Mouse (Mus musculus): ENCODE data around the gene Tinf2.
A peak's percentile ranks its signal among the peaks of the same experiment; 100 is the strongest.

The Tinf2 gene

GRCm38 (mm10) chr14:55702761-55703160, 21.1 kb upstream of the Tinf2 start:
- no peak for DNase-seq

GRCm38 (mm10) chr14:55701131-55701530, 19.5 kb upstream of the Tinf2 start:
- no peak for DNase-seq

GRCm38 (mm10) chr14:55697226-55697625, 15.6 kb upstream of the Tinf2 start:
- DNase-seq = no peak

GRCm38 (mm10) chr14:55689433-55689832, 7.8 kb upstream of the Tinf2 start:
- no peak for DNase-seq

GRCm38 (mm10) chr14:55682118-55682493, 486 bp upstream of the Tinf2 start:
- no peak for DNase-seq

- DNase-seq = no peak
Observed at GRCm38 (mm10) chr14:55677615-55678014, 4.0 kb downstream of the Tinf2 start.

GRCm38 (mm10) chr14:55672741-55673060, 8.9 kb downstream of the Tinf2 start:
- no peak for DNase-seq

- peak; percentile 89 to 91 for DNase-seq
Observed at GRCm38 (mm10) chr14:55671833-55672740, 9.5 kb downstream of the Tinf2 start, which contains the start of the genes Gmpr2 and Nedd8. Gene Gmpr2 (plus strand): TSS chr14:55671941. Gene Nedd8 (minus strand): TSS chr14:55672124.

GRCm38 (mm10) chr14:55671486-55671832, 10.2 kb downstream of the Tinf2 start:
- no peak for DNase-seq

GRCm38 (mm10) chr14:55660636-55661035, 21.0 kb downstream of the Tinf2 start:
- no peak for DNase-seq

- DNase-seq = peak; percentile 82 to 88
Observed at GRCm38 (mm10) chr14:55659960-55660573, 21.6 kb downstream of the Tinf2 start, which contains the start of gene Mdp1. Gene Mdp1 (minus strand): TSS chr14:55660508.

GRCm38 (mm10) chr14:55658011-55658410, 23.6 kb downstream of the Tinf2 start:
- DNase-seq = no peak

GRCm38 (mm10) chr14:55656935-55657334, 24.7 kb downstream of the Tinf2 start:
- DNase-seq = no peak

GRCm38 (mm10) chr14:55651528-55651927, 30.1 kb downstream of the Tinf2 start:
- no peak for DNase-seq

GRCm38 (mm10) chr14:55649884-55650283, 31.7 kb downstream of the Tinf2 start, which contains the start of gene Tssk4:
Gene Tssk4 (plus strand): TSS chr14:55650184.
- DNase-seq = no peak

GRCm38 (mm10) chr14:55644261-55644888, 37.2 kb downstream of the Tinf2 start:
- no peak for DNase-seq

- peak; percentile 89 to 94 for DNase-seq
Observed at GRCm38 (mm10) chr14:55643060-55643907, 38.3 kb downstream of the Tinf2 start, which contains the start of gene Tm9sf1. Gene Tm9sf1 (minus strand): TSS chr14:55643806.

- no peak for DNase-seq
Observed at GRCm38 (mm10) chr14:55642679-55643059, 39.0 kb downstream of the Tinf2 start.

GRCm38 (mm10) chr14:55641291-55641690, 40.3 kb downstream of the Tinf2 start:
- no peak for DNase-seq

- DNase-seq = no peak
Observed at GRCm38 (mm10) chr14:55640816-55641215, 40.8 kb downstream of the Tinf2 start.

GRCm38 (mm10) chr14:55637795-55638194, 43.8 kb downstream of the Tinf2 start, which contains the start of gene Gm49378:
Gene Gm49378 (minus strand): TSS chr14:55637895.
- DNase-seq = no peak

- DNase-seq = peak; percentile 85 to 92
Observed at GRCm38 (mm10) chr14:55635523-55636007, 46.1 kb downstream of the Tinf2 start, which contains the start of gene Ipo4. Gene Ipo4 (minus strand): TSS chr14:55635957.
